Mouse (Mus musculus) cerebellum, adult 2 months (tissue): ENCODE data around the gene Map4k2.
A peak's percentile ranks its signal among the peaks of the same experiment; 100 is the strongest.

Experiments
- CTCF ChIP-seq: fragments of 200-500 bp; IDR thresholded peaks from 2 replicates; pipeline ENCODE4 v1.5.1; 2011; ENCODE audit warnings: low read depth, mild to moderate bottlenecking, control low read depth, low read length, moderate library complexity, borderline replicate concordance; ENCODE audit not compliant: insufficient read depth
- POLR2A ChIP-seq: fragments of 200-500 bp; IDR thresholded peaks from 2 replicates; pipeline ENCODE4 v1.6.1; 2011; ENCODE audit warnings: low read length, control low read depth, borderline replicate concordance; ENCODE audit not compliant: insufficient read depth

DNA sequence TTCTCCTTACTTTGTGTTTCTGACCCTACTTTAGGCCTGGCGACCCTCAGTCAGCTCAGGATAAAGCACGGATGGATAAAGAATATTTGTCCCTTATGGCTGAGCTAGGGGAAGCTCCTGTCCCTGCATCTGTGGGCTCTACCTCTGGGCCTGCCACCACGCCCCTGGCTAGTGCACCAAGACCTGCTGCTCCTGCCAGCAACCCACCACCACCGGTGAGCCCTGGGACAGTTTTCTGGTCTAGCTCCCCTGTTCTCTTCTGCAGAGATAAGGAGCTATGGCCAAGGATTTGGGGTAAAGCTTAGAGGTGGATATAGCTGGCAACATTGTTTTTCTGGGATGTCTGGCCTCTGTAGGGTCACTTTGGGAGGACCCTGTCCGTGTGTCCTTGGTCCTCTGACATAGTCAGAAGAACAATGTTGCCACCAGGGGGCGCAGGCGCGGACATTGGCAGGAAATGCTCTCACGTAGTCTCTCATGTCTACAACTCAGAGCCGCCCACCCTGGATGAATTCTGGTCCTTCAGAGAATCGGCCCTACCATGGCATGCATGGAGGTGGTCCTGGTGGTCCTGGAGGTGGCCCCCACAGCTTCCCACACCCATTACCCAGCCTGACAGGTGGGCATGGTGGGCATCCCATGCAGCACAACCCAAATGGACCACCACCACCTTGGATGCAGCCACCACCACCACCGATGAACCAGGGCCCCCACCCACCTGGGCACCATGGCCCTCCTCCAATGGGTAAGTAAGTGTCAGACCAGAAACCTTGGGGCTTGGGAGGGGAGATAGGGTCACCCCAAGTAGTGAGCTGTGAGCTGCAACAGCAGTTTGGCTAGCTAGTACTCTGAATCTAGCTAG lies 32.8 kb downstream of the Map4k2 start:
- TF ChIP-seq POLR2A (no peak), CTCF (peak; percentile 75)
